Mouse (Mus musculus) forebrain, embryonic 13.5 days (tissue): ENCODE measurements around the gene Capzb. TPM values are rescaled to one million over a fixed set of nuclear protein-coding genes. Genes with fewer than 3 reads are reported as not detected.

Experiments used
- ATAC-seq: fragments of 200-750 bp; cut with Nextera tagmentation; 2 replicates; pipeline ENCODE4 v1.8.0; 2017
- H3K27ac ChIP-seq: fragments of 300-500 bp; sonication (generic); 2 replicates; pipeline ENCODE4 v1.5.1; 2015; ENCODE audit warnings: inconsistent platforms, mild to moderate bottlenecking, moderate library complexity
- H3K27me3 ChIP-seq: fragments of 300-500 bp; sonication (generic); 2 replicates; pipeline ENCODE4 v1.6.1; 2015; ENCODE audit warnings: mild to moderate bottlenecking, inconsistent platforms
- H3K36me3 ChIP-seq: fragments of 300-500 bp; sonication (generic); 2 replicates; pipeline ENCODE4 v1.6.1; 2015; ENCODE audit warnings: mild to moderate bottlenecking, inconsistent platforms; ENCODE audit not compliant: poor library complexity, severe bottlenecking
- H3K4me1 ChIP-seq: fragments of 300-500 bp; sonication (generic); 2 replicates; pipeline ENCODE4 v1.6.1; 2015; ENCODE audit warnings: inconsistent platforms
- H3K4me2 ChIP-seq: fragments of 300-500 bp; sonication (generic); 2 replicates; pipeline ENCODE4 v1.6.1; 2015; ENCODE audit warnings: inconsistent platforms, mild to moderate bottlenecking, moderate library complexity
- H3K4me3 ChIP-seq: fragments of 300-500 bp; sonication (generic); 2 replicates; pipeline ENCODE4 v1.5.1; 2015; ENCODE audit warnings: mild to moderate bottlenecking, inconsistent platforms
- H3K9ac ChIP-seq: fragments of 300-500 bp; sonication (generic); 2 replicates; pipeline ENCODE4 v1.6.1; 2015; ENCODE audit warnings: mild to moderate bottlenecking, inconsistent platforms
- H3K9me3 ChIP-seq: fragments of 300-500 bp; sonication (generic); replicated peaks from 2 replicates; pipeline ENCODE4 v1.6.1; 2016; ENCODE audit warnings: inconsistent platforms
- WGBS: fragments of 180-500 bp; shearing (Covaris S2); methylation state at CpG from one replicate; pipeline ENCODE4 v1.1.7; 2015; 5-methylcytosine and 5-hydroxymethylcytosine counted together
- polyA plus RNA-seq: library from polyadenylated mRNA; unstranded; fragments of >200 nt; fragmentation: Nextera tagmentation; extraction: Ambion mirVana; gene quantifications from 2 replicates; pipeline ENCODE4 v1.2.1, GENCODE M21; 2015

The Capzb gene
- polyA plus RNA-seq, 1 experiment from 2014 or later, result 309 TPM

DNA sequence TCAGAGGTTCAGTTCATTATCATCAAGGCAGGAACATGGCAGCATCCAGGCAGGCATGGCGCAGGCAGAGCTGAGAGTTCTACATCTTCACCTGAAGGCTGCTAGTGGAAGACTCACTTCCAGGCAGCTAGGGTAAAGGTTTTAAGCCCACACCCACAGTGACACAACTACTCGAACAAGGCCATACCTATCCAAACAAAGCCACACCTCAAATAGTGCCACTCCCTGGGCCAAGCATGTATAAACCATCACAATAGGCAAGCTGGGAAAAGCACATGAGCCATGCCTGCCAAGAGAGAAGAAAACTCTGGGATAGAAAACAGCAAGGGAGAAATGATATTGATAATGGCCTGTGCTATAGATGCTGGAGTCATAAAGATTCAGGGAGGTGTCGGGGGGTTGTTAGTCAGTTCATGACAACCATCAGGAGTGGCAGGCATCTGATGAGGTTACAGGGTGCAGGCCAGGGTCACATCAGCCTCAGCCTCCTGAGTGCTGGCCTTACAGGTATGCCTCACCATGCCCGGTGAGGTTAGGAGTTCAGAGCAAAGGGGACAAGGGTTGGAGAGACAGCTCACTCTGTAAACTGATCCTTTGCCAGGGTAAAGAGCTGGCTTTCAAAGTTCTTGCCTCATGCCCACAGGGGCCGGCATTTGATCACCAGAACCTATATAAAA is 6.8 kb upstream of the Capzb start:
- Histone ChIP-seq H3K27ac (no peak overlapping the region), H3K27me3 (no peaks in the 10 kb centered on the region), H3K36me3 (no peaks in the 10 kb centered on the region), H3K4me3 (no peak overlapping the region), H3K9ac (no peak overlapping the region), H3K4me1 (no peaks in the 10 kb centered on the region), H3K9me3 (no peaks in the 10 kb centered on the region), H3K4me2 (no peak overlapping the region)
- ATAC-seq, result no peak
- 89% methylated on average over 5 of the region's 5 CpGs for WGBS

DNA sequence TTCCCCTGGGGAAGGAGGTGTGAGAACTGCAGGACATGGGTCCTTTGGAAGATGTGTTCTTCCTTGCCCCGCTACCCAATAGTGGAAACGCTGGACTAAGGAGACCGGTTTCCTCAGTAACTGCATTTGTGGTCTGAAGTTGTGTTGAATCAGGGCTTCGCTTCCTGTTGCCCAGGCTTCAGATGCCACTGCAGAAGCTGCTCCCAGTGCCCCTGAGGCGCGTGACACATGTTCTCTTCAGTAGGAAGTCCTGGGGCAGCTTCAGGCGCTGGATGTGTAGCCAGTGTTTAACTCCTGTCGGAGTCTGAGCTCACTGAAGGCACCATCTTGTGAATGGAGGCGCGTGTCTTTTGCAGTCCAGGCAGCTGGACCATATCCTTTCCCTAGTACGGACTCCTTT is 4.8 kb upstream of the Capzb start:
- Histone ChIP-seq H3K4me1 (peaks cover 10% of the 10 kb centered on the region), H3K9me3 (no peaks in the 10 kb centered on the region), H3K36me3 (no peaks in the 10 kb centered on the region), H3K4me3 (no peak overlapping the region), H3K9ac (no peak overlapping the region), H3K27me3 (no peaks in the 10 kb centered on the region), H3K4me2 (no peak overlapping the region), H3K27ac (no peak overlapping the region)
- ATAC-seq, result no peak
- 83% methylated on average over 11 of the region's 11 CpGs for WGBS

DNA sequence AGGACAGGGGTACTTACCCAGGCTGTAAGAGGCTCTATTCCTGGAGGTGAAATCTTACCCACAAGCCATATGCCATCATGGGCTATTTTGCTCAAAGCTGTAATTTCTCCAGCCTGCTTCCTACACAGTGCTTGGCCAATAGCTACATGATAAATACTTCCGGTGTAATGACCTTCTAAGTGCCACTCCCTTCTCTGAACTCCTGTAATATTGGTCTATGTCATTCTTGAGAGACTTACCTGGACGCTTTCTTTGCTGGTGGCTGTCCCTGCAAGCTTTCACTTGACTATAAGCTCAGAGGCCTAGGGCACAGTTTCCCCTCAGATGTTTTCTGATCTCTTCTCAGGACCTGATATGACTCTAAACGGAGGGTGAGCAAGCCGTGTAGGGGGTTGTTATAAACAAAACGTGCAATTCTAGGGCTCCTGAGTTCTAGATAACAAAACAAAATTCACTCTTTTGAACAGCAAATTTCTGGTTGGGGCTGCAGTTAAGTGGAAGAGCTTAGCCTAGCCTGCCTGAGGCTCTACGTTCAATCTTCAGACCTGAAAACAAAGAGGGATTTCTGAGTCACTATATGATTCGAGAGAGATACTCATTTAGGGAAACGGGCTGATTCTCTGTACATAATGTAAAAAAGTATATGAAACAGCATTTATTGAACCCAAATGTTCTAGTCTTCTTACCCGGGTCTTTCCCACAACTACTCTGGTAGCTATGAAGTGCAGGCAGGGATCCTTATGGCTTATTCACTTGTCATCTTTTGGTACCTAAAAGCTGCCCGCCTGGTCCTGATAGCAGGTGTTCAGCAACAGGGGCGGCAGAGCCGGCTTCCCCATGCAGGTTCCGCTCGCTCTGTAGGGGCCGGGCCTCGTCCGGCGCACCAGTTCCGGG is 847 bp upstream of the Capzb start:
- H3K4me1 ChIP-seq, result peaks cover 38% of the 10 kb centered on the region
- H3K4me2 ChIP-seq, result peak overlapping the region; percentile 66
- peak overlapping the region; percentile 82 for H3K27ac ChIP-seq
- no peak; the same call in 1 of the 2 replicates for ATAC-seq
- H3K36me3 ChIP-seq, result no peaks in the 10 kb centered on the region
- WGBS, result 19% methylated on average over 19 of the region's 19 CpGs
- no peaks in the 10 kb centered on the region for H3K9me3 ChIP-seq
- H3K4me3 ChIP-seq, result peak overlapping the region; percentile 97
- no peaks in the 10 kb centered on the region for H3K27me3 ChIP-seq
- peak overlapping the region; percentile 79 for H3K9ac ChIP-seq

DNA sequence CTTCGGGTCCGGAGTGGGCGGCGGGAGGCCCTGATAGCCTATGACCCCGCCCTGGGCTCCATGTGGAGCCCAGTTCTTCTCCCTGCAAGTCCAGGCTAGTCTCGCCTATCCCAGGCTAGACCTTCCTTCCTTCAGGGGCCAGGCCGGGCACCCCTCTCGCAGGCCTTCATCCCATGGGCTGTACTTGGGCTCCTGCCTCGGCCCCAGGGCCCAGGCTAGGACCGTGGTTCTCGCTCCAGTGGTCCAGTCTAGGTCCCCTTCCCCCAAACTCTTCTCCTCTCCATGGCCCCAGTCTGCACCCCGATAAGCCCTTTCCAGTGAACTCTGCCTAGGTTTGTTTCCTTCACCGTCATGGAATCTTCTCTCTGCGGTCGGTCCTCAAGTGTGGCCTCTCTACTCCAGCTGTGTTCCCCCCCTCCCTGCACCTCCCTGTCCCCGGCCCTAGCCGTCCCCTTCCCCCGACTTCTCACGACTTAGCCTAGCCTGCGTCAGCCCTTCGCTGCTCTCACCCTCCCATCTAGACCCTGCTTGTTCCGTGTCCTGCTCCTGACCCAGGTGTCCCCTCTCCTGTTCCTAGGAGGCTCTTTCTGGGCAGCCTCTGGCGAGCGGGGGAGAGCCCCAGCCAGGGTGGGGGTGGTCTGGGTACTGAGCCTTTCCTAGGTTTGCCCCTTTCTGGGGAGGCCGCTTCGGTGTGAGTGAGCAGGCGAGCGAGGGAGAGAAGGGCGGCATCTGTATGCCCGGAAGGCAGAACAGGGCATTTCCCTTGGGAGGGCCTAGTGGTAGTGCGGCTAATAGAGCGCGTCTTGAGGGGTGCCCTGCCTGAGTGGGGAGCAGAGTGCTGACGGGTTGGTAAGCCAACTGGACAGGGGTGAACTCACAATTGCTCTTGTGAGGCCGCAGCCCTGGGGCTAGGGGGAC is 736 bp downstream of the Capzb start:
- H3K36me3 ChIP-seq, result no peaks in the 10 kb centered on the region
- no peaks in the 10 kb centered on the region for H3K9me3 ChIP-seq
- peak; percentile 8; the same call in 1 of the 2 replicates for ATAC-seq
- H3K4me3 ChIP-seq, result peak overlapping the region; percentile 97
- H3K4me2 ChIP-seq, result peak overlapping the region; percentile 99
- peak overlapping the region; percentile 91 for H3K9ac ChIP-seq
- H3K4me1 ChIP-seq, result peaks cover 43% of the 10 kb centered on the region
- H3K27ac ChIP-seq, result peak overlapping the region; percentile 76
- 6% methylated on average over 30 of the region's 35 CpGs for WGBS
- no peaks in the 10 kb centered on the region for H3K27me3 ChIP-seq

DNA sequence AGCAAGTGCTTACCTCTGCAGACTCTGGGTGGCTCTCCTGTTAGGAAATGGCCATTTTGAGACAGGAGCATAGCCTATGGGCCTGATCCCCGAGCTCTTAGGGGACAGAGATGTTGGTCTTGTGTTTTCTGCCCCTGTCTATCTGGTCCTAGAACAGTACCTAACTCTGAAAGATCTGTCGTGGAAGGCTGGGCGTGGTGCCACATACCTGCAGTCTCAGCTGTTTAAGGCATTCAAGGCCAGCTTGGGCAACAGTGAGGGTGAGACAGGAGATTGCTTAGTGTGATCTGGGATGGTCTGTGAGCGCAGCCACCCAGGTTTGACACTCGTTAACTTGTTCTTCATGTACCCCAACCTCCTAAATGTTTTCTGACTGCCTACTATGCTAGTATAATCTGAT is 2.4 kb downstream of the Capzb start:
- Histone ChIP-seq H3K4me2 (no peak overlapping the region), H3K36me3 (peaks cover 6% of the 10 kb centered on the region), H3K4me1 (peaks cover 43% of the 10 kb centered on the region), H3K27me3 (no peaks in the 10 kb centered on the region), H3K4me3 (no peak overlapping the region), H3K27ac (no peak overlapping the region), H3K9me3 (no peaks in the 10 kb centered on the region), H3K9ac (0 out of 2 replicates have a peak overlapping the region, but pooled peaks have one; percentile 36)
- no peak for ATAC-seq
- 87% methylated on average over 5 of the region's 5 CpGs for WGBS

DNA sequence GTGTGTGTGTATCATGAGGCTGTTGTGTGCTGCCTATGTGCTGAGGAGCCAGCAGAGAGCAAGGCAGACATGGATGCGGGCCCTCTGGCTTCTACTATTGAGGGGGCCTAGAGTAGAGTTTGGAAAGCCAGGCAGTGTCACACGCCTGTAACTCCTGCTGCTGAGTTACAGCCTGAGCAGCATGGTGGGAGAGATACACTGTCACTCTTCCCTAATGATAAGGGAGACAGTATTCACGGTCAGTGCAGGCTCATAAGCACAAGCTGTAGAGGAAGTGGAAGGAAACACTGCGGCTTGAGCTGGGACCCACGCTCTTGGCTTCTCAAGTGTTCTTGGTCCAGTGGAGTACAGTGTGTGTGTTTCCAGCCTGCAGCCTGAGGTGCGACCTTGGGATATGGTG is 3.8 kb downstream of the Capzb start:
- Histone ChIP-seq H3K4me1 (peaks cover 39% of the 10 kb centered on the region), H3K4me3 (no peak overlapping the region), H3K27ac (no peak overlapping the region), H3K4me2 (no peak overlapping the region), H3K9me3 (no peaks in the 10 kb centered on the region), H3K9ac (no peak overlapping the region), H3K27me3 (no peaks in the 10 kb centered on the region), H3K36me3 (peaks cover 9% of the 10 kb centered on the region)
- no peak for ATAC-seq
- WGBS, result 89% methylated on average over 6 of the region's 6 CpGs

DNA sequence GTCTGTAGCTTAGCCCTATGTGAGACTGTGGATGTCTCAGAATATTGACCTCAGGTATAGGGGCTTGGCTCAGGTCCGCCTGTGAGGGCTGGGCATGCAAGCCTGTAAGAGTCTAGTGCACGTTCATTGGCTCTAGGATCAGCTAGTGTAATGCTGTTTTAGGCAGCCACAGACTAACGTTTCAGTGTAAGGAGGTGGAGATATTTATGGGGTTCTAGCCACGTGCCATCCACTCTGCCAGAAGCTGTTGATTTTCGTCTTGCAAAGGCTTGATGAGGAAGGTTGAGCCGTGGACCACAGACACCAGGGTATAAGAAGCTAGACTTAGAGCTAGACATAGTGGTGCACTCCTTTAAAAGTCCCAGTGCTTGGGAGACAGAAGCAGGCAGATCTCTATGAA is 4.2 kb downstream of the Capzb start:
- 93% methylated on average over 6 of the region's 6 CpGs for whole genome bisulfite sequencing
- peaks cover 34% of the 10 kb centered on the region for H3K4me1 ChIP-seq
- H3K27ac ChIP-seq, result no peak overlapping the region
- H3K4me3 ChIP-seq, result no peak overlapping the region
- peaks cover 13% of the 10 kb centered on the region for H3K36me3 ChIP-seq
- no peak for ATAC-seq
- H3K27me3 ChIP-seq, result no peaks in the 10 kb centered on the region
- no peak overlapping the region for H3K9ac ChIP-seq
- H3K9me3 ChIP-seq, result no peaks in the 10 kb centered on the region
- H3K4me2 ChIP-seq, result no peak overlapping the region

DNA sequence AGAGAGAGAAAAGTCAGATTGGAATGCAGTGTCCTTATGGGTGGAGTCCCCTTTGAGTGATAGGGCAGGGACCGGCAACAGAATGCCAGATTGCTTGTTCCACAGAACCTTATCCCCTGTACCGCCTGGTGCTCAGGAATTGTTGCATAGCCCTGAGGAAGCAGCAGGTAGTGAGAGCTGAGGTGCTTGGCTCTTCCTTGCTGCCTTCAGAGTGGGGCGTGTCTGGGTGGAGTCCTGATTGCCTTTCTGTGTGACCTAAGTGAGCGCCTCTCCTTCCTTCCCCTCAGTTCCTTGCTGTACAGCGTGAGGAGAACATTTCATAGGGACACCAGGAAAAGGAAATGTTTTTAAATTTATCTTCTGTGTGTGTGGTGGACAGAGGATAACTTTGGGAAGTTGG is 4.8 kb downstream of the Capzb start:
- no peak overlapping the region for H3K9ac ChIP-seq
- H3K36me3 ChIP-seq, result peaks cover 13% of the 10 kb centered on the region
- H3K27ac ChIP-seq, result no peak overlapping the region
- ATAC-seq, result no peak
- no peak overlapping the region for H3K4me2 ChIP-seq
- no peaks in the 10 kb centered on the region for H3K9me3 ChIP-seq
- H3K27me3 ChIP-seq, result no peaks in the 10 kb centered on the region
- 89% methylated on average over 5 of the region's 5 CpGs for WGBS
- H3K4me3 ChIP-seq, result no peak overlapping the region
- peaks cover 33% of the 10 kb centered on the region for H3K4me1 ChIP-seq

DNA sequence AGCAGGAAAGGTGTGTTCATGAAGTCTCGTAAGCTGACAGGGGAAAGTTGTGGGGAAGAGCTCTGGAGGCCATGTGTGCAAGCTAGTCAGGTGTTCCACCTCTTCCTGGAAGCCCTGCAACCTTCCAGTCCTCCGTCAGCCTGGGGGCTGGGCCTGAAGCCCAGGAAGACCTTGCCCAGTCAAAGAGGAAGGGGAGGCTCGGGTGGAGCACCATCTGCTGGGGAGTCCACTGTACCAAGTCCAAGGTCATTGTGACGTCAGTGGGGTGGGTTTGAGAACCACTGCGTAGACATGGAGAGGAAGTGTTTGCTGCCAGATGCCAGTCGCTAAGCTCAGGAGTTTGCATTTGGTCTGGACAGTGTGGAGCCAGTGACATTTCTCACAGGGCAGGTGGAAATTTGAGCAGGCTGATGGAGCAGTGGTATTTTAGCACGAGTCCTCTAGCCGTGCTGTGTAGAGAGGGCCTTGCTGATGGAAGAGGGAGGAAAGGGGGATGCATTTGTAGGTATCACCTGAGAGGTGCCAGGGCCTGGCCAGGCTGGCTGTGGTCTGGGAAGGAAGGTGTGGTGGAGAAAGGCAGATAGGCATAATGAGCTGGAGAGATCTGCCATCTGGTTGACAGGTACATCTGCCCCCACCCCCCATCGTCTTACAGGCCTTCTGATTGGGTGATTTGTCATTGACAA is 5.4 kb downstream of the Capzb start:
- no peak overlapping the region for H3K27ac ChIP-seq
- no peaks in the 10 kb centered on the region for H3K9me3 ChIP-seq
- H3K4me3 ChIP-seq, result no peak overlapping the region
- peaks cover 13% of the 10 kb centered on the region for H3K36me3 ChIP-seq
- no peak overlapping the region for H3K4me2 ChIP-seq
- ATAC-seq, result no peak
- 81% methylated on average over 9 of the region's 9 CpGs for WGBS
- H3K9ac ChIP-seq, result no peak overlapping the region
- H3K4me1 ChIP-seq, result peaks cover 32% of the 10 kb centered on the region
- no peaks in the 10 kb centered on the region for H3K27me3 ChIP-seq

DNA sequence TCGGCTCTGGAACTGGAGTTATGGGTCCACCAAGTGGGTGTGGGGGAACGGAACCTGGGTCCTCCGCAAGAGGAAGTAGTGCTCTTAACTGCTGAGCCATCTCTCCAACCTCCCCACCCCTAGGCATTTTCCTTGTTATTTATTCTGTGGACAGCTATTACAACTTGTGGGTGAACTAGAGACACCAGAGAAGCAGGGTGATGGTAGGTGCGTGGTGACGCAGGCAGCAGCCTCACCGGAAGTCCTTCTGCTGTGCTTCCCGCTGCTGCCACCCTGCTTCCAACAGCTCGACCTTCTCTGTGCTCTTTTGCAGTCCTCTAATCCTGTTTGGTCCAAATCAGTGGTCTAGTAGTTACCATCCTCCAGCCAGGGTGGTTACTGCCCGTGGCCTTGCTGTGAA is 6.4 kb downstream of the Capzb start:
- 90% methylated on average over 9 of the region's 9 CpGs for WGBS
- Histone ChIP-seq H3K36me3 (peaks cover 13% of the 10 kb centered on the region), H3K4me2 (no peak overlapping the region), H3K9me3 (no peaks in the 10 kb centered on the region), H3K4me3 (no peak overlapping the region), H3K27me3 (no peaks in the 10 kb centered on the region), H3K27ac (no peak overlapping the region), H3K4me1 (peaks cover 22% of the 10 kb centered on the region), H3K9ac (no peak overlapping the region)
- no peak for ATAC-seq

DNA sequence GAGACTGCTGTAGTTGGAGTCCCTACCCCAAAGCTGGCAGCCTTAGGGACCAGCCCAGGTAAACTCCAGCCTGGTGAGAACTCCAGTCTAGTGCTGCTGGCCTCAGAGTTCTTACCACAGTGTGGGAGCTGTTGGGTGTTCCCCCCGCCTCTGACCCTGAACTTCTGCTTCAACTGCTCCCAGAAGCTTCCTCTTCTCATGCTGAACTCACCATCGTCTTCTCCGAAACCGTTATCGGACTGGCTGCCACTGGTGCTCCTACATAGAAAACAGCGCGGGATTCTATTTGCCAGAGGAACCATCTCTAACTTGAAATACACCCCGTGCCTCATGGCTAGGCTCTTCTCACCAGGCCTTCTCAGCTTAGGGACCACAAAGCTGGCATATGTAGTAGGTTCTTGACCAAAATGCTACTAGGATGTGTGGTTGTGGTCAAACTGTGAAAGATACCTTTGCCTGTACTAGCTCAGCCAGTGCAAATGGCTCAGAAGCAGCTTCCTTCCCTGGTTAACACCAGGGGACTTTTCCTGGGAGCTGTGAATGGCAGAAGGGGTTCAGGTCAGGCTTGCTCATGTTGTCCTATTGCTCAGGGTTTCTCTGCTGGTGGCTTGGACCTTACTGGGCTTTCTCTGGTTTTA is 7.1 kb downstream of the Capzb start:
- Histone ChIP-seq H3K27me3 (no peaks in the 10 kb centered on the region), H3K36me3 (peaks cover 13% of the 10 kb centered on the region), H3K4me2 (no peak overlapping the region), H3K4me3 (no peak overlapping the region), H3K27ac (no peak overlapping the region), H3K9ac (no peak overlapping the region), H3K4me1 (peaks cover 16% of the 10 kb centered on the region), H3K9me3 (no peaks in the 10 kb centered on the region)
- 96% methylated on average over 8 of the region's 8 CpGs for WGBS
- no peak for ATAC-seq
